28 mouse cellular contexts compared by ENCODE assay signal in genomic region chr12:85129426-85129978, GRCm38 (mm10). TPM values are rescaled to one million over a fixed set of nuclear protein-coding genes. Genes with fewer than 3 reads are reported as not detected.
A peak's percentile ranks its signal among the peaks of the same experiment; 100 is the strongest.
DNase-seq lines count a peak whose midpoint lies in the region; ATAC-seq and TF ChIP-seq lines count a peak whose summit lies in the region.
"Had no signal": no experiment of that assay in that cellular context is flagged by ENCODE, and none has a peak within 500 bp of the region (broad histone marks: within the 10 kb centered on the region; RNA-seq: fewer than 3 reads in every experiment).

No protein-coding gene starts in this region.

- no peak overlapping the region for H3K9ac ChIP-seq in intestine, postnatal 0 days (ENCODE audit: low read depth, low read length)
- no peak overlapping the region for H3K9ac ChIP-seq in intestine, embryonic 16.5 days (ENCODE audit: low read depth, low read length)
- H3K9ac ChIP-seq in kidney, embryonic 14.5 days (ENCODE audit: low read depth, low read length): no peak overlapping the region
- H3K9ac ChIP-seq: embryonic facial prominence, embryonic 13.5 days; forebrain, embryonic 13.5 days; limb, embryonic 12.5 days; liver, embryonic 13.5 days; midbrain, embryonic 15.5 days; neural tube, embryonic 13.5 days had no signal

- H3K4me1 ChIP-seq in intestine, postnatal 0 days (replicated peaks; ENCODE audit: control insufficient read depth, insufficient read depth, low read length): 0 out of 2 replicates have a peak, but pooled peaks cover 3% of the 10 kb centered on the region
- H3K4me1 ChIP-seq in intestine, embryonic 16.5 days (ENCODE audit: control insufficient read depth, insufficient read depth, low read length): no peaks in the 10 kb centered on the region
- H3K4me1 ChIP-seq in bone marrow, adult 2 months (ENCODE audit: control insufficient read depth, insufficient read depth, low read length): peaks cover 3% of the 10 kb centered on the region
- no peaks in the 10 kb centered on the region for H3K4me1 ChIP-seq in kidney, embryonic 14.5 days (ENCODE audit: control insufficient read depth, insufficient read depth, low read length)
- H3K4me1 ChIP-seq: forebrain, embryonic 13.5 days; limb, embryonic 12.5 days; midbrain, embryonic 15.5 days had no signal

- 91% methylated on average over 9 of the region's 9 CpGs for WGBS in intestine, postnatal 0 days
- 93% methylated on average over 9 of the region's 9 CpGs for WGBS in intestine, embryonic 16.5 days
- 53% methylated on average over 9 of the region's 9 CpGs for WGBS in bone marrow, adult 2 months
- WGBS in kidney, embryonic 14.5 days: 93% methylated on average over 9 of the region's 9 CpGs

- no peak overlapping the region for H3K4me3 ChIP-seq in intestine, postnatal 0 days (ENCODE audit: low read depth, low read length)
- H3K4me3 ChIP-seq in intestine, embryonic 16.5 days (ENCODE audit: low read length): no peak overlapping the region
- no peak overlapping the region for H3K4me3 ChIP-seq in bone marrow, adult 2 months (replicated peaks; ENCODE audit: control insufficient read depth, low read depth, low read length)
- no peak overlapping the region for H3K4me3 ChIP-seq in kidney, embryonic 14.5 days (ENCODE audit: low read length)
- H3K4me3 ChIP-seq: embryonic facial prominence, embryonic 13.5 days; erythroblast, embryonic 14.5 days; forebrain, embryonic 13.5 days; limb, embryonic 12.5 days; liver, embryonic 13.5 days; midbrain, embryonic 15.5 days; myocyte; neural tube, embryonic 13.5 days had no signal

- peak; percentile 91 for DNase-seq in fat pad, adult 2 months (ENCODE audit: extremely low read depth, low read depth, low spot score)
- no peak for DNase-seq in layer of hippocampus, postnatal 36 days
- DNase-seq: adrenal gland, adult 2 months; cerebellum, adult 2 months; cerebellum, postnatal 25 days; embryo, embryonic 11 days; gastrocnemius, postnatal 14 days; kidney, adult 2 months; kidney, postnatal 10 days; liver, embryonic 13.5 days; right cerebral cortex, adult 18-20 months; thymus, adult 18-20 months; thymus, postnatal 36 days had no signal

- H3K36me3 ChIP-seq in intestine, postnatal 0 days (ENCODE audit: control insufficient read depth, insufficient read depth): peaks cover 65% of the 10 kb centered on the region
- H3K36me3 ChIP-seq in intestine, embryonic 16.5 days (ENCODE audit: control insufficient read depth, insufficient read depth, low read length): peaks cover 34% of the 10 kb centered on the region
- peaks cover 87% of the 10 kb centered on the region for H3K36me3 ChIP-seq in kidney, embryonic 14.5 days (ENCODE audit: control insufficient read depth, insufficient read depth, low read length)

- H3K4me2 ChIP-seq in intestine, postnatal 0 days (replicated peaks; ENCODE audit: low read depth): no peak overlapping the region
- H3K4me2 ChIP-seq in intestine, embryonic 16.5 days (ENCODE audit: low read depth, low read length): no peak overlapping the region
- no peak overlapping the region for H3K4me2 ChIP-seq in kidney, embryonic 14.5 days (replicated peaks; ENCODE audit: low read depth, low read length)
- H3K4me2 ChIP-seq: embryonic facial prominence, embryonic 13.5 days; forebrain, embryonic 13.5 days; heart, embryonic 11.5 days; limb, embryonic 12.5 days; liver, embryonic 13.5 days; midbrain, embryonic 15.5 days; neural tube, embryonic 13.5 days had no signal

- TF ChIP-seq POLR2A in bone marrow, adult 2 months (IDR thresholded peaks at IDR 0.05; ENCODE audit: borderline replicate concordance, control insufficient read depth, low read depth, low read length): no peak

- TF ChIP-seq CTCF in intestine, postnatal 0 days (IDR thresholded peaks at IDR 0.05; ENCODE audit: low read depth): no peak
- no peak for TF ChIP-seq CTCF in bone marrow, adult 2 months (IDR thresholded peaks at IDR 0.05; ENCODE audit: control insufficient read depth, insufficient read depth, low read length)

- no peaks in the 10 kb centered on the region for H3K27me3 ChIP-seq in intestine, postnatal 0 days (replicated peaks; ENCODE audit: control insufficient read depth, insufficient read depth, low read length)
- no peaks in the 10 kb centered on the region for H3K27me3 ChIP-seq in intestine, embryonic 16.5 days (replicated peaks; ENCODE audit: control insufficient read depth, insufficient read depth, low read length)
- no peaks in the 10 kb centered on the region for H3K27me3 ChIP-seq in kidney, embryonic 14.5 days (ENCODE audit: control insufficient read depth, insufficient read depth, low read length)
- H3K27me3 ChIP-seq: embryonic facial prominence, embryonic 13.5 days; forebrain, embryonic 13.5 days; limb, embryonic 12.5 days; liver, embryonic 13.5 days; midbrain, embryonic 15.5 days; neural tube, embryonic 13.5 days had no signal

- H3K9me3 ChIP-seq in intestine, postnatal 0 days (ENCODE audit: control insufficient read depth): no peaks in the 10 kb centered on the region
- no peaks in the 10 kb centered on the region for H3K9me3 ChIP-seq in intestine, embryonic 16.5 days (ENCODE audit: control insufficient read depth, low read length)
- H3K9me3 ChIP-seq in kidney, embryonic 14.5 days (ENCODE audit: control insufficient read depth, low read length): no peaks in the 10 kb centered on the region
- H3K9me3 ChIP-seq: embryonic facial prominence, embryonic 13.5 days; forebrain, embryonic 13.5 days; limb, embryonic 12.5 days; liver, embryonic 13.5 days; midbrain, embryonic 15.5 days; neural tube, embryonic 13.5 days had no signal

- no peak for ATAC-seq in intestine, postnatal 0 days
- no peak for ATAC-seq in intestine, embryonic 16.5 days
- ATAC-seq in megakaryocyte progenitor cell, adult 5-6 weeks (replicated peaks; ENCODE audit: poor library complexity): peak; percentile 91
- no peak for ATAC-seq in kidney, embryonic 14.5 days (ENCODE audit: low FRiP score, low TSS enrichment)
- ATAC-seq: forebrain, embryonic 13.5 days; midbrain, embryonic 15.5 days had no signal

- H3K27ac ChIP-seq in intestine, postnatal 0 days (ENCODE audit: low read depth, low read length): 0 out of 2 replicates have a peak overlapping the region, but pooled peaks have one; percentile 15
- no peak overlapping the region for H3K27ac ChIP-seq in intestine, embryonic 16.5 days (ENCODE audit: low read length)
- H3K27ac ChIP-seq in bone marrow, adult 2 months (ENCODE audit: control insufficient read depth, insufficient read depth, low read depth, low read length, poor library complexity): peak overlapping the region; percentile 15; the same call in 1 of the 2 replicates
- no peak overlapping the region for H3K27ac ChIP-seq in kidney, embryonic 14.5 days (ENCODE audit: low read depth, low read length)
- H3K27ac ChIP-seq: embryonic facial prominence, embryonic 13.5 days; forebrain, embryonic 13.5 days; limb, embryonic 12.5 days; liver, embryonic 13.5 days; midbrain, embryonic 15.5 days; neural tube, embryonic 13.5 days had no signal

RNA-seq across cellular contexts. Expression of gene Dlst, which starts 18.9 kb away (rescaled TPM):
- polyA plus RNA-seq in intestine, postnatal 0 days (2015; fragmentation: Nextera tagmentation; extraction: Ambion mirVana): 119 and 125 TPM in 2 replicates
- 146 and 158 TPM in 2 replicates for polyA plus RNA-seq in intestine, embryonic 16.5 days (2015; fragmentation: Nextera tagmentation; extraction: Ambion mirVana)
- polyA plus RNA-seq in bone marrow, adult 2 months (2011; ENCODE audit: insufficient read depth, insufficient read length, low replicate concordance, missing spikeins): 87.0 and 102 TPM in 2 replicates
- total RNA-seq in megakaryocyte progenitor cell, adult 5-6 weeks (2015): 76.3 and 81.6 TPM in 2 replicates
- 161 and 187 TPM in 2 replicates for total RNA-seq in megakaryocyte progenitor cell, adult 5-6 weeks (2017)
- polyA plus RNA-seq in kidney, embryonic 14.5 days (2014; fragmentation: Nextera tagmentation; extraction: Ambion mirVana): 68.1 and 119 TPM in 2 replicates
- 100 to 1,000 TPM; 145 to 152 TPM for total RNA-seq in layer of hippocampus, postnatal 36 days (2021)

RNA-seq across cellular contexts. Expression of gene Prox2, which starts 18.9 kb away (rescaled TPM):
- 0.99 and 1.6 TPM in 2 replicates for polyA plus RNA-seq in intestine, postnatal 0 days (2015; fragmentation: Nextera tagmentation; extraction: Ambion mirVana)
- polyA plus RNA-seq in intestine, embryonic 16.5 days (2015; fragmentation: Nextera tagmentation; extraction: Ambion mirVana): 1.7 and 2.3 TPM in 2 replicates
- polyA plus RNA-seq in bone marrow, adult 2 months (2011; ENCODE audit: insufficient read depth, insufficient read length, low replicate concordance, missing spikeins): 2.2 and 2.9 TPM in 2 replicates
- total RNA-seq in megakaryocyte progenitor cell, adult 5-6 weeks (2015): 1.2 TPM in 2 replicates
- total RNA-seq in megakaryocyte progenitor cell, adult 5-6 weeks (2017): 2.7 and 3.0 TPM in 2 replicates
- 2.9 and 3.3 TPM in 2 replicates for polyA plus RNA-seq in kidney, embryonic 14.5 days (2014; fragmentation: Nextera tagmentation; extraction: Ambion mirVana)
- total RNA-seq in layer of hippocampus, postnatal 36 days (2021): 1 to 10 TPM; 1.7 to 2.0 TPM

RNA-seq across cellular contexts. Expression of gene Rps6kl1, which starts 21.6 kb away (rescaled TPM):
- polyA plus RNA-seq in intestine, postnatal 0 days (2015; fragmentation: Nextera tagmentation; extraction: Ambion mirVana): 1.3 and 1.9 TPM in 2 replicates
- polyA plus RNA-seq in intestine, embryonic 16.5 days (2015; fragmentation: Nextera tagmentation; extraction: Ambion mirVana): 2.4 TPM in 2 replicates
- polyA plus RNA-seq in bone marrow, adult 2 months (2011; ENCODE audit: insufficient read depth, insufficient read length, low replicate concordance, missing spikeins): 0.63 TPM in 1 of 2 replicates, not detected in the other
- not detected in 2 replicates for total RNA-seq in megakaryocyte progenitor cell, adult 5-6 weeks (2015)
- not detected in 2 replicates for total RNA-seq in megakaryocyte progenitor cell, adult 5-6 weeks (2017)
- polyA plus RNA-seq in kidney, embryonic 14.5 days (2014; fragmentation: Nextera tagmentation; extraction: Ambion mirVana): 0.61 and 1.0 TPM in 2 replicates
- total RNA-seq in layer of hippocampus, postnatal 36 days (2021): 10 to 100 TPM; 39.9 to 40.2 TPM
- total RNA-seq: megakaryocyte-erythroid progenitor cell, adult 5-6 weeks had no signal

RNA-seq across cellular contexts. Expression of gene Pgf, which starts 48.1 kb away (rescaled TPM):
- 3.9 and 4.2 TPM in 2 replicates for polyA plus RNA-seq in intestine, postnatal 0 days (2015; fragmentation: Nextera tagmentation; extraction: Ambion mirVana)
- 12.4 and 14.0 TPM in 2 replicates for polyA plus RNA-seq in intestine, embryonic 16.5 days (2015; fragmentation: Nextera tagmentation; extraction: Ambion mirVana)
- polyA plus RNA-seq in bone marrow, adult 2 months (2011; ENCODE audit: insufficient read depth, insufficient read length, low replicate concordance, missing spikeins): 1.6 TPM in 1 of 2 replicates, not detected in the other
- not detected in 2 replicates for total RNA-seq in megakaryocyte progenitor cell, adult 5-6 weeks (2015)
- total RNA-seq in megakaryocyte progenitor cell, adult 5-6 weeks (2017): not detected in 2 replicates
- polyA plus RNA-seq in kidney, embryonic 14.5 days (2014; fragmentation: Nextera tagmentation; extraction: Ambion mirVana): 16.3 and 21.9 TPM in 2 replicates
- 1 to 10 TPM; 4.2 to 4.5 TPM for total RNA-seq in layer of hippocampus, postnatal 36 days (2021)
- total RNA-seq: megakaryocyte-erythroid progenitor cell, adult 5-6 weeks; MEL had no signal
- polyA plus RNA-seq: erythroblast, embryonic 14.5 days had no signal

Comparison
In these comparisons a context has a peak if more than half of its experiments do, and no peak if none do; other contexts are left out.
1. H3K27ac ChIP-seq: peak in intestine, postnatal 0 days (single experiment) and bone marrow, adult 2 months (single experiment); none in intestine, embryonic 16.5 days (single experiment) and kidney, embryonic 14.5 days (single experiment).